ENCODE assay signal across 27 mouse cellular contexts in the genomic region with DNA sequence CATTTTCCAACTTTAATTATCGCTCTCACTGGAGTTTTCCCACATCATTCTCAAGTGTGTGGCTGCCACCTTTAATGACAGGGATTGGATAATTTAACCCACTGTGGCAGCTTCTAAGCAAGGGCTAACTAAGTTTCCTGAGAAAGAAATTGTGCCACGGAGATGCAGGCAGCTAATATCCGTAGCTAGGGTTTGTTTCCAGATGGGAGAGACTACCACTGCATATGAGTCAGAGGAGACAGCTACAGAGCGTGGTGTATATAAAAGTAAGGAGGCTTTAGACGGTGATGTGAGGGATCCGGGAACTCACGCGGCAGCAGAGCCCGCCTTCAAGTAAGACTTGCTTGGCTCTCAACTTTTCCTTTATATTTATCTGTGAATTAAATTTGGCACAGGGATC.
DNase-seq lines count a peak whose midpoint lies in the region; ATAC-seq and TF ChIP-seq lines count a peak whose summit lies in the region.
"Had no signal": no experiment of that assay in that cellular context is flagged by ENCODE, and none has a peak within 500 bp of the region (broad histone marks: within the 10 kb centered on the region; RNA-seq: fewer than 3 reads in every experiment).

No protein-coding gene starts in this region.

- no peaks in the 10 kb centered on the region for H3K4me1 ChIP-seq in forebrain, postnatal 0 days (ENCODE audit: insufficient read depth)
- H3K4me1 ChIP-seq in forebrain, embryonic 13.5 days, result peaks cover 11% of the 10 kb centered on the region
- H3K4me1 ChIP-seq: embryonic facial prominence, embryonic 15.5 days; heart, embryonic 13.5 days; limb, embryonic 12.5 days; liver, embryonic 15.5 days had no signal

- intact Hi-C loops in left cerebral cortex, postnatal 36 days (cut with DNase I), result no loop called here

- H3K4me3 ChIP-seq in forebrain, postnatal 0 days (ENCODE audit: low read depth, low read length), result no peak overlapping the region
- no peak overlapping the region for H3K4me3 ChIP-seq in forebrain, embryonic 13.5 days
- H3K4me3 ChIP-seq: embryonic facial prominence, embryonic 15.5 days; heart, embryonic 13.5 days; limb, embryonic 12.5 days; liver, embryonic 15.5 days had no signal

- no peak overlapping the region for H3K9ac ChIP-seq in forebrain, postnatal 0 days
- no peak overlapping the region for H3K9ac ChIP-seq in forebrain, embryonic 13.5 days
- H3K9ac ChIP-seq: embryonic facial prominence, embryonic 15.5 days; heart, embryonic 13.5 days; hindbrain, embryonic 14.5 days; limb, embryonic 12.5 days; liver, embryonic 15.5 days; lung, embryonic 14.5 days had no signal

- TF ChIP-seq CTCF in forebrain, postnatal 0 days (IDR thresholded peaks at IDR 0.05; ENCODE audit: low read depth), result no peak

- peak; percentile 20; the same call in 1 of the 2 replicates for ATAC-seq in forebrain, postnatal 0 days
- ATAC-seq in forebrain, embryonic 13.5 days, result no peak
- ATAC-seq: activated CD4-positive, CD25-positive, alpha-beta regulatory T cell, adult 4 months; intestine, postnatal 0 days; midbrain, embryonic 16.5 days had no signal

- 36% methylated on average over 9 of the region's 9 CpGs for WGBS in forebrain, postnatal 0 days
- 62% methylated on average over 9 of the region's 9 CpGs for WGBS in forebrain, embryonic 13.5 days

- no peaks in the 10 kb centered on the region for H3K36me3 ChIP-seq in forebrain, postnatal 0 days (ENCODE audit: insufficient read depth)
- H3K36me3 ChIP-seq in forebrain, embryonic 13.5 days (ENCODE audit: poor library complexity, severe bottlenecking), result no peaks in the 10 kb centered on the region
- H3K36me3 ChIP-seq: embryonic facial prominence, embryonic 15.5 days; heart, embryonic 13.5 days; limb, embryonic 12.5 days; liver, embryonic 15.5 days had no signal

- H3K27ac ChIP-seq in forebrain, postnatal 0 days (ENCODE audit: low read depth, low read length), result no peak overlapping the region
- H3K27ac ChIP-seq in forebrain, embryonic 13.5 days, result no peak overlapping the region
- H3K27ac ChIP-seq: embryonic facial prominence, embryonic 15.5 days; heart, embryonic 13.5 days; hindbrain, embryonic 14.5 days; limb, embryonic 12.5 days; liver, embryonic 15.5 days had no signal

- no peaks in the 10 kb centered on the region for H3K9me3 ChIP-seq in forebrain, postnatal 0 days (ENCODE audit: low read length)
- 0 out of 2 replicates have a peak, but pooled peaks cover 2% of the 10 kb centered on the region for H3K9me3 ChIP-seq in forebrain, embryonic 13.5 days (replicated peaks)
- H3K9me3 ChIP-seq: embryonic facial prominence, embryonic 15.5 days; heart, embryonic 13.5 days; limb, embryonic 12.5 days; liver, embryonic 15.5 days had no signal

- no peak for DNase-seq in forebrain, postnatal 0 days
- DNase-seq in right cerebral cortex, adult 2 months (ENCODE audit: low spot score in 2 of 2), result peak; percentile 34 to 46
- DNase-seq in right cerebral cortex, postnatal 14 days, result no peak
- peak; percentile 4 to 7 for DNase-seq in left cerebral cortex, postnatal 36 days (ENCODE audit: low spot score in 2 of 2)
- DNase-seq in telencephalon, adult 2 months (ENCODE audit: low read depth, low spot score), result peak; percentile 46
- DNase-seq in thymus, postnatal 0 days (ENCODE audit: low spot score), result no peak
- DNase-seq in thymus, postnatal 25 days, result no peak
- DNase-seq: adrenal gland, adult 2 months; B cell, adult 2 months; cerebellum, adult 11 months; cerebellum, adult 9-11 months; heart, postnatal 10 days; kidney, adult 9 months; kidney, postnatal 14 days; layer of hippocampus, adult 9-11 months; lung, embryonic 14.5 days; lung, postnatal 14 days had no signal

- no peak overlapping the region for H3K4me2 ChIP-seq in forebrain, postnatal 0 days (ENCODE audit: low read depth)
- no peak overlapping the region for H3K4me2 ChIP-seq in forebrain, embryonic 13.5 days
- H3K4me2 ChIP-seq: embryonic facial prominence, embryonic 15.5 days; heart, embryonic 13.5 days; hindbrain, embryonic 14.5 days; limb, embryonic 12.5 days; liver, embryonic 15.5 days; lung, embryonic 14.5 days; midbrain, embryonic 11.5 days had no signal

- no peaks in the 10 kb centered on the region for H3K27me3 ChIP-seq in forebrain, postnatal 0 days (ENCODE audit: insufficient read depth, low read length)
- H3K27me3 ChIP-seq in forebrain, embryonic 13.5 days, result peaks cover 23% of the 10 kb centered on the region
- H3K27me3 ChIP-seq: embryonic facial prominence, embryonic 15.5 days; heart, embryonic 13.5 days; limb, embryonic 12.5 days; liver, embryonic 15.5 days had no signal

Comparison
In these comparisons a context has a peak if more than half of its experiments do, and no peak if none do; other contexts are left out.
1. DNase-seq: peak in right cerebral cortex, adult 2 months (2 of 2), left cerebral cortex, postnatal 36 days (2 of 2) and telencephalon, adult 2 months (single experiment); none in forebrain, postnatal 0 days (single experiment), right cerebral cortex, postnatal 14 days (single experiment), thymus, postnatal 0 days (single experiment) and thymus, postnatal 25 days (single experiment).